Mouse (Mus musculus) limb, embryonic 10.5 days (tissue): ENCODE data around the gene Srgap3. TPM values are rescaled to one million over a fixed set of nuclear protein-coding genes. Genes with fewer than 3 reads are reported as not detected.

Source experiments
- DNase-seq: peaks from one replicate; pipeline ENCODE4 v3.0.0-alpha.2; 2017; ENCODE audit warnings: low spot score
- H3K27ac ChIP-seq: fragments of 300-500 bp; sonication (generic); 2 replicates; pipeline ENCODE4 v1.5.1; 2016; ENCODE audit warnings: mild to moderate bottlenecking
- H3K27me3 ChIP-seq: fragments of 300-500 bp; sonication (generic); 2 replicates; pipeline ENCODE4 v1.6.1; 2016; ENCODE audit warnings: low read depth, mild to moderate bottlenecking; ENCODE audit not compliant: poor library complexity, severe bottlenecking
- H3K36me3 ChIP-seq: fragments of 300-500 bp; sonication (generic); 2 replicates; pipeline ENCODE4 v1.6.1; 2016; ENCODE audit warnings: mild to moderate bottlenecking, moderate library complexity
- H3K4me1 ChIP-seq: fragments of 300-500 bp; sonication (generic); 2 replicates; pipeline ENCODE4 v1.6.1; 2016
- H3K4me3 ChIP-seq: fragments of 300-500 bp; sonication (generic); 2 replicates; pipeline ENCODE4 v1.5.1; 2016; ENCODE audit warnings: mild to moderate bottlenecking, moderate library complexity
- H3K9me3 ChIP-seq: fragments of 300-500 bp; sonication (generic); replicated peaks from 2 replicates; pipeline ENCODE4 v1.6.1; 2016; ENCODE audit warnings: mild to moderate bottlenecking
- WGBS: fragments of 180-500 bp; shearing (Covaris S2); methylation state at CpG from one replicate; pipeline ENCODE4 v1.1.7; 2016; 5-methylcytosine and 5-hydroxymethylcytosine counted together
- polyA plus RNA-seq: library from polyadenylated mRNA; unstranded; fragments of >200 nt; fragmentation: Nextera tagmentation; extraction: Ambion mirVana; gene quantifications from 2 replicates; pipeline ENCODE4 v1.2.1, GENCODE M21; 2016

Srgap3 gene
- polyA plus RNA-seq, 1 experiment from 2014 or later, result 3.8 TPM

- no peaks in the 10 kb centered on the region for H3K36me3 ChIP-seq
- peaks cover 16% of the 10 kb centered on the region for H3K27me3 ChIP-seq
- H3K9me3 ChIP-seq, result no peaks in the 10 kb centered on the region; the same call in 1 of the 2 replicates
- no peak for DNase-seq
- H3K27ac ChIP-seq, result no peak overlapping the region
- 84% methylated on average over 9 of the region's 9 CpGs for WGBS
- H3K4me1 ChIP-seq, result peaks cover 42% of the 10 kb centered on the region
- H3K4me3 ChIP-seq, result no peak overlapping the region
Observed at GRCm38 (mm10) chr6:112943596-112944245, 3.3 kb downstream of the Srgap3 start.

GRCm38 (mm10) chr6:112939281-112939680, 7.8 kb downstream of the Srgap3 start:
- no peak overlapping the region for H3K27ac ChIP-seq
- DNase-seq, result no peak
- H3K4me3 ChIP-seq, result no peak overlapping the region
- no peaks in the 10 kb centered on the region for H3K36me3 ChIP-seq
- no peaks in the 10 kb centered on the region; the same call in 1 of the 2 replicates for H3K9me3 ChIP-seq
- 86% methylated on average over 9 of the region's 9 CpGs for WGBS
- H3K4me1 ChIP-seq, result peaks cover 4% of the 10 kb centered on the region; the same call in 1 of the 2 replicates
- H3K27me3 ChIP-seq, result no peaks in the 10 kb centered on the region

GRCm38 (mm10) chr6:112937791-112938190, 9.3 kb downstream of the Srgap3 start:
- DNase-seq, result no peak
- WGBS, result 89% methylated on average over 2 of the region's 2 CpGs
- Histone ChIP-seq H3K9me3 (no peaks in the 10 kb centered on the region; the same call in 1 of the 2 replicates), H3K27me3 (no peaks in the 10 kb centered on the region), H3K27ac (no peak overlapping the region), H3K36me3 (no peaks in the 10 kb centered on the region), H3K4me1 (no peaks in the 10 kb centered on the region), H3K4me3 (no peak overlapping the region)

- no peaks in the 10 kb centered on the region for H3K27me3 ChIP-seq
- H3K9me3 ChIP-seq, result no peaks in the 10 kb centered on the region
- 81% methylated on average over 1 of the region's 1 CpGs for WGBS
- no peaks in the 10 kb centered on the region for H3K36me3 ChIP-seq
- H3K27ac ChIP-seq, result no peak overlapping the region
- no peaks in the 10 kb centered on the region for H3K4me1 ChIP-seq
- no peak overlapping the region for H3K4me3 ChIP-seq
- no peak for DNase-seq
Observed at GRCm38 (mm10) chr6:112934501-112934900, 12.6 kb downstream of the Srgap3 start.

GRCm38 (mm10) chr6:112932611-112933010, 14.5 kb downstream of the Srgap3 start:
- WGBS, result 82% methylated on average over 8 of the region's 8 CpGs
- H3K27ac ChIP-seq, result no peak overlapping the region
- H3K4me3 ChIP-seq, result no peak overlapping the region
- no peaks in the 10 kb centered on the region for H3K27me3 ChIP-seq
- no peaks in the 10 kb centered on the region for H3K36me3 ChIP-seq
- H3K4me1 ChIP-seq, result no peaks in the 10 kb centered on the region
- DNase-seq, result no peak
- no peaks in the 10 kb centered on the region for H3K9me3 ChIP-seq

- H3K4me3 ChIP-seq, result no peak overlapping the region
- WGBS, result 64% methylated on average over 5 of the region's 5 CpGs
Observed at GRCm38 (mm10) chr6:112930011-112930451, 17.0 kb downstream of the Srgap3 start.

GRCm38 (mm10) chr6:112929291-112929984, 17.6 kb downstream of the Srgap3 start:
- H3K4me3 ChIP-seq, result no peak overlapping the region
- 95% methylated on average over 6 of the region's 6 CpGs for WGBS
- H3K36me3 ChIP-seq, result no peaks in the 10 kb centered on the region
- H3K9me3 ChIP-seq, result no peaks in the 10 kb centered on the region
- DNase-seq, result no peak
- no peak overlapping the region for H3K27ac ChIP-seq
- H3K4me1 ChIP-seq, result peaks cover 6% of the 10 kb centered on the region; the same call in 1 of the 2 replicates
- no peaks in the 10 kb centered on the region for H3K27me3 ChIP-seq

More at GRCm38 (mm10) chr6:112930011-112930451, 17.0 kb downstream of the Srgap3 start:
- Histone ChIP-seq H3K36me3 (no peaks in the 10 kb centered on the region), H3K9me3 (no peaks in the 10 kb centered on the region), H3K27ac (no peak overlapping the region), H3K27me3 (no peaks in the 10 kb centered on the region), H3K4me1 (peaks cover 6% of the 10 kb centered on the region; the same call in 1 of the 2 replicates)
- DNase-seq, result no peak

- 95% methylated on average over 6 of the region's 6 CpGs for WGBS
- no peaks in the 10 kb centered on the region for H3K9me3 ChIP-seq
- peaks cover 6% of the 10 kb centered on the region; the same call in 1 of the 2 replicates for H3K4me1 ChIP-seq
- DNase-seq, result no peak
- no peak overlapping the region for H3K4me3 ChIP-seq
- H3K27me3 ChIP-seq, result no peaks in the 10 kb centered on the region
- no peak overlapping the region for H3K27ac ChIP-seq
- H3K36me3 ChIP-seq, result no peaks in the 10 kb centered on the region
Observed at GRCm38 (mm10) chr6:112928841-112929240, 18.2 kb downstream of the Srgap3 start.

GRCm38 (mm10) chr6:112927341-112927740, 19.7 kb downstream of the Srgap3 start:
- no peaks in the 10 kb centered on the region for H3K36me3 ChIP-seq
- H3K27ac ChIP-seq, result no peak overlapping the region
- WGBS, result 95% methylated on average over 5 of the region's 5 CpGs

GRCm38 (mm10) chr6:112926011-112926410, 21.1 kb downstream of the Srgap3 start:
- Histone ChIP-seq H3K4me1 (peaks cover 7% of the 10 kb centered on the region; the same call in 1 of the 2 replicates), H3K27ac (no peak overlapping the region)
- WGBS, result 88% methylated on average over 5 of the region's 5 CpGs

More at GRCm38 (mm10) chr6:112927341-112927740, 19.7 kb downstream of the Srgap3 start:
- H3K9me3 ChIP-seq, result no peaks in the 10 kb centered on the region
- H3K4me3 ChIP-seq, result no peak overlapping the region
- no peak for DNase-seq
- H3K4me1 ChIP-seq, result peaks cover 6% of the 10 kb centered on the region; the same call in 1 of the 2 replicates
- H3K27me3 ChIP-seq, result no peaks in the 10 kb centered on the region

GRCm38 (mm10) chr6:112925234-112925975, 21.7 kb downstream of the Srgap3 start:
- 55% methylated on average over 11 of the region's 11 CpGs for WGBS
- Histone ChIP-seq H3K27ac (no peak overlapping the region), H3K36me3 (no peaks in the 10 kb centered on the region), H3K4me1 (peaks cover 13% of the 10 kb centered on the region; the same call in 1 of the 2 replicates), H3K9me3 (no peaks in the 10 kb centered on the region), H3K27me3 (no peaks in the 10 kb centered on the region), H3K4me3 (no peak overlapping the region)
- no peak for DNase-seq

More at GRCm38 (mm10) chr6:112926011-112926410, 21.1 kb downstream of the Srgap3 start:
- DNase-seq, result no peak
- no peak overlapping the region for H3K4me3 ChIP-seq
- H3K9me3 ChIP-seq, result no peaks in the 10 kb centered on the region
- H3K36me3 ChIP-seq, result no peaks in the 10 kb centered on the region
- no peaks in the 10 kb centered on the region for H3K27me3 ChIP-seq

- DNase-seq, result no peak
- Histone ChIP-seq H3K36me3 (no peaks in the 10 kb centered on the region), H3K9me3 (no peaks in the 10 kb centered on the region), H3K4me1 (peaks cover 14% of the 10 kb centered on the region; the same call in 1 of the 2 replicates), H3K4me3 (no peak overlapping the region), H3K27ac (no peak overlapping the region), H3K27me3 (no peaks in the 10 kb centered on the region)
- WGBS, result 83% methylated on average over 13 of the region's 13 CpGs
Observed at GRCm38 (mm10) chr6:112924606-112925141, 22.4 kb downstream of the Srgap3 start.
